Mouse (Mus musculus): ENCODE data around the gene Cenpp.

GRCm38 (mm10) chr13:49462921-49463320 lies 189.7 kb downstream of the Cenpp start:
- no peak for TF ChIP-seq POLR2A (IDR thresholded peaks at IDR 0.05; ENCODE audit: insufficient read depth, low read depth, low read length)
- no peak for TF ChIP-seq CTCF (IDR thresholded peaks at IDR 0.05)

All from heart, adult 2 months (tissue).